Mouse (Mus musculus) forebrain, embryonic 15.5 days (tissue): ENCODE data around the gene Slc6a16. TPM values are rescaled to one million over a fixed set of nuclear protein-coding genes. Genes with fewer than 3 reads are reported as not detected.

Experiments used
- ATAC-seq: fragments of 200-750 bp; cut with Nextera tagmentation; replicated peaks from 2 replicates; pipeline ENCODE4 v1.8.0; 2017; ENCODE audit warnings: mild to moderate bottlenecking, moderate TSS enrichment, moderate library complexity
- H3K27ac ChIP-seq: fragments of 300-500 bp; sonication (generic); replicated peaks from 2 replicates; pipeline ENCODE4 v1.5.1; 2015; ENCODE audit warnings: mild to moderate bottlenecking, inconsistent platforms
- H3K27me3 ChIP-seq: fragments of 300-500 bp; sonication (generic); 2 replicates; pipeline ENCODE4 v1.6.1; 2015; ENCODE audit warnings: inconsistent platforms
- H3K36me3 ChIP-seq: fragments of 300-500 bp; sonication (generic); 2 replicates; pipeline ENCODE4 v1.6.1; 2015; ENCODE audit warnings: mild to moderate bottlenecking, inconsistent platforms
- H3K4me1 ChIP-seq: fragments of 300-500 bp; sonication (generic); 2 replicates; pipeline ENCODE4 v1.6.1; 2015; ENCODE audit warnings: inconsistent platforms
- H3K4me2 ChIP-seq: fragments of 300-500 bp; sonication (generic); replicated peaks from 2 replicates; pipeline ENCODE4 v1.6.1; 2015; ENCODE audit warnings: mild to moderate bottlenecking, inconsistent platforms
- H3K4me3 ChIP-seq: fragments of 300-500 bp; sonication (generic); 2 replicates; pipeline ENCODE4 v1.5.1; 2015; ENCODE audit warnings: mild to moderate bottlenecking, inconsistent platforms
- H3K9ac ChIP-seq: fragments of 300-500 bp; sonication (generic); replicated peaks from 2 replicates; pipeline ENCODE4 v1.6.1; 2015; ENCODE audit warnings: mild to moderate bottlenecking, inconsistent platforms
- H3K9me3 ChIP-seq: fragments of 300-500 bp; sonication (generic); 2 replicates; pipeline ENCODE4 v1.6.1; 2016; ENCODE audit warnings: inconsistent platforms
- WGBS: fragments of 180-500 bp; shearing (Covaris S2); methylation state at CpG from one replicate; pipeline ENCODE4 v1.1.7; 2015; ENCODE audit warnings: mixed read lengths; 5-methylcytosine and 5-hydroxymethylcytosine counted together
- polyA plus RNA-seq: library from polyadenylated mRNA; unstranded; fragments of >200 nt; fragmentation: Nextera tagmentation; extraction: Ambion mirVana; gene quantifications from 2 replicates; pipeline ENCODE4 v1.2.1, GENCODE M21; 2015

Slc6a16 gene
- 0.17 and 0.20 TPM in 2 replicates for polyA plus RNA-seq

GRCm38 (mm10) chr7:45240633-45241388 lies at the start of gene Slc6a16:
Gene Slc6a16 (plus strand): TSS chr7:45241085.
- H3K27me3 ChIP-seq, result no peaks in the 10 kb centered on the region
- H3K9ac ChIP-seq, result peak within 1 kb of the TSS; percentile 25
- peak; percentile 67; the same call in 1 of the 2 replicates for ATAC-seq
- 8% methylated on average over 51 of the region's 53 CpGs for WGBS
- no peaks in the 10 kb centered on the region for H3K36me3 ChIP-seq
- H3K9me3 ChIP-seq, result no peaks in the 10 kb centered on the region
- peak within 1 kb of the TSS; percentile 63 for H3K4me2 ChIP-seq
- no peak within 1 kb of the TSS for H3K27ac ChIP-seq
- H3K4me1 ChIP-seq, result peaks cover 6% of the 10 kb centered on the region
- H3K4me3 ChIP-seq, result peak within 1 kb of the TSS; percentile 35

GRCm38 (mm10) chr7:45191161-45191560 lies 49.7 kb upstream of the Slc6a16 start:
- peaks cover 3% of the 10 kb centered on the region; the same call in 1 of the 2 replicates for H3K27me3 ChIP-seq
- H3K27ac ChIP-seq, result no peak overlapping the region
- 83% methylated on average over 2 of the region's 2 CpGs for WGBS
- H3K9ac ChIP-seq, result no peak overlapping the region
- no peak overlapping the region for H3K4me3 ChIP-seq
- ATAC-seq, result no peak
- H3K9me3 ChIP-seq, result no peaks in the 10 kb centered on the region
- H3K36me3 ChIP-seq, result no peaks in the 10 kb centered on the region
- no peak overlapping the region for H3K4me2 ChIP-seq
- H3K4me1 ChIP-seq, result no peaks in the 10 kb centered on the region

GRCm38 (mm10) chr7:45191803-45192363 lies 49.0 kb upstream of the Slc6a16 start:
- 36% methylated on average over 8 of the region's 8 CpGs for WGBS
- ATAC-seq, result no peak
- Histone ChIP-seq H3K9ac (no peak overlapping the region), H3K27ac (no peak overlapping the region), H3K4me2 (no peak overlapping the region), H3K36me3 (no peaks in the 10 kb centered on the region), H3K27me3 (no peaks in the 10 kb centered on the region), H3K9me3 (no peaks in the 10 kb centered on the region), H3K4me1 (no peaks in the 10 kb centered on the region), H3K4me3 (no peak overlapping the region)

- no peak overlapping the region for H3K27ac ChIP-seq
- no peak overlapping the region for H3K9ac ChIP-seq
- H3K4me1 ChIP-seq, result 0 out of 2 replicates have a peak, but pooled peaks cover 2% of the 10 kb centered on the region
- H3K9me3 ChIP-seq, result no peaks in the 10 kb centered on the region
- no peaks in the 10 kb centered on the region for H3K27me3 ChIP-seq
- no peak overlapping the region for H3K4me2 ChIP-seq
- ATAC-seq, result no peak
- no peak overlapping the region for H3K4me3 ChIP-seq
- H3K36me3 ChIP-seq, result no peaks in the 10 kb centered on the region
- WGBS, result 82% methylated on average over 7 of the region's 7 CpGs
These were observed 48.1 kb upstream of the Slc6a16 start for GRCm38 (mm10) chr7:45192585-45193310.

GRCm38 (mm10) chr7:45193406-45193805 lies 47.5 kb upstream of the Slc6a16 start:
- H3K36me3 ChIP-seq, result no peaks in the 10 kb centered on the region
- no peak overlapping the region for H3K27ac ChIP-seq
- no peak overlapping the region for H3K9ac ChIP-seq
- ATAC-seq, result no peak
- H3K4me3 ChIP-seq, result no peak overlapping the region
- WGBS, result 64% methylated on average over 5 of the region's 5 CpGs
- no peak overlapping the region for H3K4me2 ChIP-seq
- no peaks in the 10 kb centered on the region for H3K27me3 ChIP-seq
- H3K9me3 ChIP-seq, result no peaks in the 10 kb centered on the region
- H3K4me1 ChIP-seq, result peaks cover 8% of the 10 kb centered on the region

- ATAC-seq, result no peak
- Histone ChIP-seq H3K36me3 (no peaks in the 10 kb centered on the region), H3K9me3 (no peaks in the 10 kb centered on the region), H3K9ac (no peak overlapping the region), H3K27me3 (no peaks in the 10 kb centered on the region), H3K4me2 (no peak overlapping the region), H3K27ac (no peak overlapping the region), H3K4me1 (peaks cover 13% of the 10 kb centered on the region), H3K4me3 (no peak overlapping the region)
- 69% methylated on average over 17 of the region's 17 CpGs for WGBS
These were observed 46.8 kb upstream of the Slc6a16 start for GRCm38 (mm10) chr7:45193871-45194785.

- H3K4me1 ChIP-seq, result peaks cover 13% of the 10 kb centered on the region
- WGBS, result 59% methylated on average over 13 of the region's 13 CpGs
- no peak for ATAC-seq
- no peaks in the 10 kb centered on the region for H3K27me3 ChIP-seq
- H3K4me2 ChIP-seq, result no peak overlapping the region
- no peak overlapping the region for H3K4me3 ChIP-seq
- H3K36me3 ChIP-seq, result no peaks in the 10 kb centered on the region
- no peak overlapping the region for H3K9ac ChIP-seq
- no peaks in the 10 kb centered on the region for H3K9me3 ChIP-seq
- no peak overlapping the region for H3K27ac ChIP-seq
These were observed 45.3 kb upstream of the Slc6a16 start for GRCm38 (mm10) chr7:45195341-45196175.

- Histone ChIP-seq H3K9me3 (no peaks in the 10 kb centered on the region), H3K27ac (no peak overlapping the region), H3K9ac (no peak overlapping the region), H3K27me3 (no peaks in the 10 kb centered on the region), H3K4me1 (peaks cover 13% of the 10 kb centered on the region), H3K4me2 (no peak overlapping the region), H3K36me3 (no peaks in the 10 kb centered on the region), H3K4me3 (no peak overlapping the region)
- WGBS, result 86% methylated on average over 4 of the region's 4 CpGs
- ATAC-seq, result no peak
These were observed 44.7 kb upstream of the Slc6a16 start for GRCm38 (mm10) chr7:45196176-45196535.

- no peak for ATAC-seq
- no peak overlapping the region for H3K4me2 ChIP-seq
- no peak overlapping the region for H3K4me3 ChIP-seq
- no peak overlapping the region for H3K9ac ChIP-seq
- H3K4me1 ChIP-seq, result peaks cover 13% of the 10 kb centered on the region
- H3K27ac ChIP-seq, result no peak overlapping the region
- H3K27me3 ChIP-seq, result no peaks in the 10 kb centered on the region
- H3K9me3 ChIP-seq, result no peaks in the 10 kb centered on the region
- H3K36me3 ChIP-seq, result no peaks in the 10 kb centered on the region
- 71% methylated on average over 5 of the region's 5 CpGs for WGBS
These were observed 43.9 kb upstream of the Slc6a16 start for GRCm38 (mm10) chr7:45196994-45197393.

GRCm38 (mm10) chr7:45198435-45198834 lies 42.5 kb upstream of the Slc6a16 start:
- H3K27ac ChIP-seq, result no peak overlapping the region
- H3K4me1 ChIP-seq, result peaks cover 13% of the 10 kb centered on the region
- no peaks in the 10 kb centered on the region for H3K9me3 ChIP-seq
- H3K4me3 ChIP-seq, result no peak overlapping the region
- ATAC-seq, result no peak; the same call in 1 of the 2 replicates
- H3K4me2 ChIP-seq, result no peak overlapping the region
- 11% methylated on average over 5 of the region's 5 CpGs for WGBS
- no peaks in the 10 kb centered on the region for H3K27me3 ChIP-seq
- no peaks in the 10 kb centered on the region for H3K36me3 ChIP-seq
- 0 out of 2 replicates have a peak overlapping the region, but pooled peaks have one; percentile 13 for H3K9ac ChIP-seq

GRCm38 (mm10) chr7:45198961-45199360 lies 41.9 kb upstream of the Slc6a16 start:
- ATAC-seq, result no peak
- Histone ChIP-seq H3K27ac (no peak overlapping the region), H3K9ac (no peak overlapping the region), H3K27me3 (no peaks in the 10 kb centered on the region), H3K4me3 (no peak overlapping the region), H3K36me3 (no peaks in the 10 kb centered on the region), H3K4me1 (peaks cover 14% of the 10 kb centered on the region), H3K9me3 (no peaks in the 10 kb centered on the region), H3K4me2 (no peak overlapping the region)
- 83% methylated on average over 11 of the region's 11 CpGs for WGBS
